7 mouse cellular contexts compared by ENCODE assay signal in genomic region chr6:50262310-50262709, GRCm38 (mm10). TPM values are rescaled to one million over a fixed set of nuclear protein-coding genes. Genes with fewer than 3 reads are reported as not detected.
DNase-seq lines count a peak whose midpoint lies in the region; ATAC-seq and TF ChIP-seq lines count a peak whose summit lies in the region.

No protein-coding gene starts in this region.

- intact Hi-C loops in left cerebral cortex, postnatal 25 days (cut with DNase I): no loop called here

- 29% methylated on average over 7 of the region's 7 CpGs for WGBS in lung, embryonic 16.5 days
- WGBS in forebrain, embryonic 13.5 days: 30% methylated on average over 7 of the region's 7 CpGs
- 25% methylated on average over 7 of the region's 7 CpGs for WGBS in limb, embryonic 14.5 days
- WGBS in stomach, embryonic 15.5 days: 26% methylated on average over 7 of the region's 7 CpGs

- H3K9ac ChIP-seq in lung, embryonic 16.5 days (ENCODE audit: low read length): no peak overlapping the region; the same call in 1 of the 2 replicates
- H3K9ac ChIP-seq in forebrain, embryonic 13.5 days: peak overlapping the region; percentile 78
- H3K9ac ChIP-seq in limb, embryonic 14.5 days (ENCODE audit: low read depth, low read length, severe bottlenecking): peak overlapping the region; percentile 72
- no peak overlapping the region for H3K9ac ChIP-seq in stomach, embryonic 15.5 days

- H3K4me3 ChIP-seq in lung, embryonic 16.5 days (ENCODE audit: low read length): peak overlapping the region; percentile 49; the same call in 1 of the 2 replicates
- peak overlapping the region; percentile 55 for H3K4me3 ChIP-seq in forebrain, embryonic 13.5 days
- peak overlapping the region; percentile 53 for H3K4me3 ChIP-seq in limb, embryonic 14.5 days (replicated peaks; ENCODE audit: low read length)
- H3K4me3 ChIP-seq in stomach, embryonic 15.5 days (replicated peaks): peak overlapping the region; percentile 53

- no peak overlapping the region for H3K27ac ChIP-seq in lung, embryonic 16.5 days (ENCODE audit: low read length)
- H3K27ac ChIP-seq in forebrain, embryonic 13.5 days: no peak overlapping the region
- no peak overlapping the region for H3K27ac ChIP-seq in limb, embryonic 14.5 days (replicated peaks; ENCODE audit: low read depth, low read length)
- H3K27ac ChIP-seq in stomach, embryonic 15.5 days: no peak overlapping the region

- H3K9me3 ChIP-seq in lung, embryonic 16.5 days (ENCODE audit: control insufficient read depth, low read length): no peaks in the 10 kb centered on the region
- H3K9me3 ChIP-seq in forebrain, embryonic 13.5 days (replicated peaks): no peaks in the 10 kb centered on the region
- H3K9me3 ChIP-seq in limb, embryonic 14.5 days (ENCODE audit: control insufficient read depth, low read length): no peaks in the 10 kb centered on the region
- H3K9me3 ChIP-seq in stomach, embryonic 15.5 days: no peaks in the 10 kb centered on the region

- ATAC-seq in lung, embryonic 16.5 days (ENCODE audit: low read depth): no peak
- 0 out of 2 replicates have a peak, but pooled peaks have one; percentile 25 for ATAC-seq in forebrain, embryonic 13.5 days
- no peak for ATAC-seq in limb, embryonic 14.5 days (ENCODE audit: low FRiP score, low read depth)
- no peak for ATAC-seq in stomach, embryonic 15.5 days (ENCODE audit: insufficient read depth, low FRiP score, low read depth)

- H3K4me1 ChIP-seq in lung, embryonic 16.5 days (replicated peaks; ENCODE audit: control insufficient read depth, insufficient read depth, low read length): peaks cover 5% of the 10 kb centered on the region; the same call in 1 of the 2 replicates
- peaks cover 20% of the 10 kb centered on the region; the same call in 1 of the 2 replicates for H3K4me1 ChIP-seq in forebrain, embryonic 13.5 days
- H3K4me1 ChIP-seq in limb, embryonic 14.5 days (ENCODE audit: control insufficient read depth, insufficient read depth, low read length): peaks cover 6% of the 10 kb centered on the region; the same call in 1 of the 2 replicates
- 0 out of 2 replicates have a peak, but pooled peaks cover 5% of the 10 kb centered on the region for H3K4me1 ChIP-seq in stomach, embryonic 15.5 days

- TF ChIP-seq POLR2A in limb, embryonic 14.5 days (IDR thresholded peaks at IDR 0.05; ENCODE audit: borderline replicate concordance, extremely low read depth, insufficient read depth, insufficient read length): no peak

- H3K4me2 ChIP-seq in lung, embryonic 16.5 days (ENCODE audit: low read depth, low read length): peak overlapping the region; percentile 72
- H3K4me2 ChIP-seq in forebrain, embryonic 13.5 days: peak overlapping the region; percentile 77
- H3K4me2 ChIP-seq in limb, embryonic 14.5 days (replicated peaks; ENCODE audit: low read depth, low read length, severe bottlenecking): peak overlapping the region; percentile 80
- H3K4me2 ChIP-seq in stomach, embryonic 15.5 days: peak overlapping the region; percentile 80

- no peak for DNase-seq in lung, postnatal 14 days
- DNase-seq in limb, embryonic 14.5 days (ENCODE audit: low spot score): no peak
- DNase-seq in urinary bladder, postnatal 14 days (ENCODE audit: low spot score): no peak
- DNase-seq in left cerebral cortex, postnatal 25 days (ENCODE audit: low spot score in 2 of 2): no peak

- no peaks in the 10 kb centered on the region for H3K36me3 ChIP-seq in lung, embryonic 16.5 days (ENCODE audit: control insufficient read depth, insufficient read depth, low read length)
- H3K36me3 ChIP-seq in forebrain, embryonic 13.5 days (ENCODE audit: poor library complexity, severe bottlenecking): no peaks in the 10 kb centered on the region
- H3K36me3 ChIP-seq in limb, embryonic 14.5 days (ENCODE audit: control insufficient read depth, insufficient read depth, low read length): no peaks in the 10 kb centered on the region
- H3K36me3 ChIP-seq in stomach, embryonic 15.5 days: no peaks in the 10 kb centered on the region

- H3K27me3 ChIP-seq in lung, embryonic 16.5 days (ENCODE audit: control insufficient read depth, insufficient read depth, low read depth, low read length): no peaks in the 10 kb centered on the region
- no peaks in the 10 kb centered on the region for H3K27me3 ChIP-seq in forebrain, embryonic 13.5 days
- no peaks in the 10 kb centered on the region for H3K27me3 ChIP-seq in limb, embryonic 14.5 days (ENCODE audit: control insufficient read depth, insufficient read depth, low read length)
- no peaks in the 10 kb centered on the region for H3K27me3 ChIP-seq in stomach, embryonic 15.5 days (replicated peaks)

RNA-seq across cellular contexts. Expression of gene Gsdme, which starts 1.4 kb away (rescaled TPM):
- 31.7 and 32.0 TPM in 2 replicates for polyA plus RNA-seq in lung, embryonic 16.5 days (2015; fragmentation: Nextera tagmentation; extraction: Ambion mirVana)
- polyA plus RNA-seq in forebrain, embryonic 13.5 days (2015; fragmentation: Nextera tagmentation; extraction: Ambion mirVana): 63.8 and 67.4 TPM in 2 replicates
- 4.2 and 4.7 TPM in 2 replicates for polyA plus RNA-seq in limb, embryonic 14.5 days (2012; rRNA removed)
- 34.3 and 37.0 TPM in 2 replicates for polyA plus RNA-seq in limb, embryonic 14.5 days (2014; fragmentation: Nextera tagmentation; extraction: Ambion mirVana)
- polyA plus RNA-seq in stomach, embryonic 15.5 days (2015; fragmentation: Nextera tagmentation; extraction: Ambion mirVana): 29.8 and 31.9 TPM in 2 replicates
- total RNA-seq in left cerebral cortex, postnatal 25 days (2021): 10 to 100 TPM; 10.7 to 11.1 TPM

Comparison
In these comparisons a context has a peak if more than half of its experiments do, and no peak if none do; other contexts are left out.
1. H3K9ac ChIP-seq: peak in forebrain, embryonic 13.5 days (single experiment) and limb, embryonic 14.5 days (single experiment); none in lung, embryonic 16.5 days (single experiment) and stomach, embryonic 15.5 days (single experiment).
2. Peak in every context shown above with its lines, with median percentiles within 50 percentile points of each other: H3K4me2 ChIP-seq and H3K4me3 ChIP-seq.